Mouse (Mus musculus) testis, adult 2 months (tissue): ENCODE measurements around the gene Gm10337. TPM values are rescaled to one million over a fixed set of nuclear protein-coding genes. Genes with fewer than 3 reads are reported as not detected.

Experiments
- H3K27ac ChIP-seq: fragments of 200-500 bp; 2 replicates; pipeline ENCODE4 v1.5.1; 2012; ENCODE audit warnings: low read depth, low read length; ENCODE audit not compliant: control insufficient read depth, insufficient read depth
- H3K27me3 ChIP-seq: fragments of 200-500 bp; 2 replicates; pipeline ENCODE4 v1.6.1; 2012; ENCODE audit warnings: mild to moderate bottlenecking, low read length, moderate library complexity; ENCODE audit not compliant: control insufficient read depth, insufficient read depth
- H3K36me3 ChIP-seq: fragments of 200-500 bp; 2 replicates; pipeline ENCODE4 v1.6.1; 2012; ENCODE audit warnings: mild to moderate bottlenecking, low read length; ENCODE audit not compliant: control insufficient read depth, insufficient read depth
- H3K4me1 ChIP-seq: fragments of 200-500 bp; 2 replicates; pipeline ENCODE4 v1.6.1; 2012; ENCODE audit warnings: low read length; ENCODE audit not compliant: control insufficient read depth, insufficient read depth
- H3K4me3 ChIP-seq: fragments of 200-500 bp; 2 replicates; pipeline ENCODE4 v1.5.1; 2012; ENCODE audit warnings: low read depth, mild to moderate bottlenecking, low read length, moderate library complexity, mixed read lengths; ENCODE audit not compliant: control insufficient read depth
- CTCF ChIP-seq: fragments of 200-500 bp; IDR thresholded peaks from 2 replicates; pipeline ENCODE4 v1.5.1; 2012; ENCODE audit warnings: low read depth, mild to moderate bottlenecking, inconsistent platforms, low read length, moderate library complexity; ENCODE audit not compliant: control insufficient read depth, insufficient read depth, insufficient replicate concordance
- POLR2A ChIP-seq: fragments of 200-500 bp; IDR thresholded peaks from 2 replicates; pipeline ENCODE4 v1.6.1; 2012; ENCODE audit warnings: low read depth, mild to moderate bottlenecking, inconsistent platforms, low read length, moderate library complexity; ENCODE audit not compliant: control insufficient read depth
- polyA plus RNA-seq: library from polyadenylated mRNA; depleted of rRNA; stranded (reverse); fragments of >200 nt; gene quantifications from 2 replicates; pipeline ENCODE4 v1.2.3, GENCODE M21; 2012; rRNA removed

Gene Gm10337
- polyA plus RNA-seq, 1 experiment, result not detected

DNA sequence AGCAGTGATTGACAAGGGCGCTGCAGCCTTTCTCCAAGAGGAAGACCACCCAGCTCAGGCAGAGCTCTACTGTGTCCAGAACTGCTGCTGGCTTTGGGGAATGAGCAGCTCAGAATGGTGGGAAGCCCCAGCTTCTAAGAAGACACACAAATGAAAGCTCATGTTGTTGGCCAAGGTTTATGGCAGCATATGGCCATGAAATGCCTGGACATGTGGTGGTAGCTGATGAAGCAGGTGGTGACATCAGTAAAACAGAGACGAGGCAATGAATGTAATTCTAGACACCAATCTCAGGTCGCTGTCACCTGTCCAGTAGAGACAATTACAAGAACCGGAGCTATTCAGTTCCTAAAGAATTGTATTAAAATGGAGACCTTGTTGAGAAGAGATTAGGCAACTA lies 41.3 kb downstream of the Gm10337 start:
- Histone ChIP-seq H3K4me3 (no peak overlapping the region), H3K36me3 (peaks cover 2% of the 10 kb centered on the region; the same call in 1 of the 2 replicates), H3K4me1 (no peaks in the 10 kb centered on the region), H3K27me3 (no peaks in the 10 kb centered on the region), H3K27ac (no peak overlapping the region)
- TF ChIP-seq CTCF (no peak), POLR2A (no peak)

DNA sequence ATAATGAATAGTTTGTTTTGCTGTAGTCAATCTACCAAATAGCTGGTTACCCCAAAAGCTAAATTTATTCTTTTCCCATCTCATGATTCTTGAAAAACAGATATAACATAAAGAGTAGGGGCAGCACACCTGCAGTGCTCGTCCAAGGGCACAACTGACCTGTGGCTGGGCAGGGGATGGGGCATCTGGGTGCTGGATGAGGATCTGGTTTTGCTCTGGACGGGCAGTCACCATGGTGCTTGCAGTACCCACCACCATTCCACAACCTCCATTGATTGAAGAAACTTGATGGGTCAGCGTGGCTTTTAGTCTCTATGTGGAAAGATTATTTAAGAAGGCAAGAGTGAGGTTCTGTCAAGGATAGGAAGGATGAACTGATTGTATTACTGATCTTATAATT lies 42.7 kb downstream of the Gm10337 start:
- no peaks in the 10 kb centered on the region for H3K27me3 ChIP-seq
- H3K27ac ChIP-seq, result no peak overlapping the region
- TF ChIP-seq CTCF (no peak), POLR2A (no peak)
- H3K4me3 ChIP-seq, result no peak overlapping the region
- H3K36me3 ChIP-seq, result peaks cover 2% of the 10 kb centered on the region
- H3K4me1 ChIP-seq, result no peaks in the 10 kb centered on the region

DNA sequence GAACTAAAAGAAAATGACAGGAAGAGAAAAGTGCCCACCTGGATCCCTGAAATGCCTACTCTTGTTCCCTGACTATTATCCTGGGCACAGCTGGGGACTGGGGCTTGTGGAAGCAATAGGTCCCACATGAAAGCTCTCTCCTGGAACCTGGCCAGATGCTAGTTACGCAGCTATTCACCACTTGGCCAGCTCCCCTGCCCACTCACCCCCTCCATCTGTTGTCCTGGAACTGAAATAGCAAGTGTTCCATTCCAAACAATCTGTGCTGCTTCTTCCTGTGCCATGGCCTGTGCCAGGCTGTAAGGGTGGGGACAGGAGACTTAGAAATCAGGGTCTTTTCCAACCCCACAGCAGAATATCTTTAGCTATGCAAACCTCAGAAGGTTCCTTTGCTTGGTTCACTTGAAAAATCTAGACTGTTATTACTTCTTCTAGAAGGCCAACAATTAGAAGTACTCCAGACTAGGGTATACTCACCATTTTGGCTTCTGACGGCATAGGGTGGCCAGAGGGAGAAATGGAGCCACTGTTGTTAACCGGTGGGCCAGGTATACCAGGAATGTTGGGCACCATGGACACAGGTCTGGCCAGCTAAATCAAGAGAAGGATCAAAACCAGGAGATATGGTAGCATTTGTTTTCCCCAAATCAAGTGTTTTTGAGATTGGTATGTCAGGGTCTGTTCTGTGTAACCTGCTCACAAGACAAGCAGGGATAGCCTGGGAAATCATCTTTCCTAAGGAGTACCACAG lies 43.3 kb downstream of the Gm10337 start:
- Histone ChIP-seq H3K4me1 (no peaks in the 10 kb centered on the region), H3K27me3 (no peaks in the 10 kb centered on the region), H3K27ac (no peak overlapping the region), H3K36me3 (peaks cover 2% of the 10 kb centered on the region), H3K4me3 (no peak overlapping the region)
- TF ChIP-seq POLR2A, result no peak
- no peak for TF ChIP-seq CTCF

DNA sequence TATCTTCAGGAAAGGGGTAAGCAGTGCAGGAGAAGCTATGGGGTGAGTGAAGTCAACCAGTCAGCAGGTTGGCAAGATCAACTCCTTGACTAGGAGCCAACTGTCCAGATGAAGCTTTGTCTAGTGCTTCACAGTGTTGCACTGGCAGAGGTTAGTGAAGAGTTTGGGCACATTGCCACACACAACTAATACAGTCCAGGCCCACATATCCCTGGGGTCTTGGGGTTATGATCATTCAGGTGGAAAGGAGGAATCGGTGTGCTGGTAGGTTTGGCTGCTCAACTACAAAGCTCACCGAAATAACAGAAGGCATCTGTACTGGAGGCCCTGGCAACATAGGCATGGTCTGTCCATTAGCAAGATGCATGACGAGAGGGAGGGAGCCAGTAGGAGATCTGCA lies 44.0 kb downstream of the Gm10337 start:
- no peak for TF ChIP-seq CTCF
- TF ChIP-seq POLR2A, result no peak
- H3K27ac ChIP-seq, result no peak overlapping the region
- H3K27me3 ChIP-seq, result no peaks in the 10 kb centered on the region
- H3K36me3 ChIP-seq, result peaks cover 2% of the 10 kb centered on the region
- no peaks in the 10 kb centered on the region for H3K4me1 ChIP-seq
- H3K4me3 ChIP-seq, result no peak overlapping the region

DNA sequence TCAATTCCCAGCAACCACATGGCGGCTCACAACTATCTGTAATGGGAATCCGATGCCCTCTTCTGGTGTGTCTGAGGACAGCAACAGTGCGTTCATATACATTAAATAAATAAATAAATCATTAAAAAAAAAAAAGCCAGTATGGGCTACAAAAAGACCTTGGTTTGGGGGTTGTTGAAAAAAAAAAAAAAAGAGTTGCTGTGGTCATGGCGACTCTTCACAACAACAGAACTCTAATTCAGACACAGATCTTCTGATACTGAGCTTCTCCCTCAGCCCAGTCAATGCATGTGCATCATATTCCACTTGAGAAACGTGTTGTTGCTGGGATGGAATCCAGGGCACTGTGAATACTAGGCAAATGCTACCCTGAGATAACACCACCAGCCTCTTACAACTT lies 49.1 kb downstream of the Gm10337 start:
- peaks cover 1% of the 10 kb centered on the region for H3K36me3 ChIP-seq

More for the DNA sequence above, 49.1 kb downstream of the Gm10337 start:
- TF ChIP-seq CTCF (no peak), POLR2A (no peak)
- no peak overlapping the region for H3K27ac ChIP-seq
- H3K4me1 ChIP-seq, result no peaks in the 10 kb centered on the region
- H3K4me3 ChIP-seq, result no peak overlapping the region
- H3K27me3 ChIP-seq, result no peaks in the 10 kb centered on the region

Other genes with a start within 250 kb of the Gm10337 start
- gene Rarg, start 246.2 kb upstream of the Gm10337 start, polyA plus RNA-seq, result 2.6 and 3.9 TPM in 2 replicates
- 0.08 and 0.10 TPM in 2 replicates for gene Gm9918, start 233.2 kb upstream of the Gm10337 start, polyA plus RNA-seq
- gene Mfsd5, start 224.3 kb upstream of the Gm10337 start, polyA plus RNA-seq, result 12.1 and 14.3 TPM in 2 replicates
- 41.4 and 45.3 TPM in 2 replicates for gene Espl1, start 207.5 kb upstream of the Gm10337 start, polyA plus RNA-seq
- gene Pfdn5, start 177.6 kb upstream of the Gm10337 start, polyA plus RNA-seq, result 296 and 331 TPM in 2 replicates
- 30.3 and 34.3 TPM in 2 replicates for gene Myg1, start 172.0 kb upstream of the Gm10337 start, polyA plus RNA-seq
- 41.5 and 43.5 TPM in 2 replicates for gene Aaas, start 153.0 kb upstream of the Gm10337 start, polyA plus RNA-seq
- gene Sp7, start 136.5 kb upstream of the Gm10337 start, polyA plus RNA-seq, result 0.06 TPM in 1 of 2 replicates, not detected in the other
- gene Sp1, start 97.6 kb upstream of the Gm10337 start, polyA plus RNA-seq, result 17.0 and 18.5 TPM in 2 replicates
- 131 and 168 TPM in 2 replicates for gene Amhr2, start 58.4 kb upstream of the Gm10337 start, polyA plus RNA-seq
- 18.5 and 19.7 TPM in 2 replicates for gene Prr13, start 44.7 kb upstream of the Gm10337 start, polyA plus RNA-seq
- gene Pcbp2, start 33.2 kb upstream of the Gm10337 start, polyA plus RNA-seq, result 1,040 and 1,129 TPM in 2 replicates
- gene Map3k12, start 13.3 kb downstream of the Gm10337 start, polyA plus RNA-seq, result 7.0 and 7.8 TPM in 2 replicates
- 335 and 372 TPM in 2 replicates for gene Tarbp2, start 14.5 kb downstream of the Gm10337 start, polyA plus RNA-seq
- 0.67 and 0.77 TPM in 2 replicates for gene Npff, start 21.2 kb downstream of the Gm10337 start, polyA plus RNA-seq
- 0.68 TPM in 1 of 2 replicates, not detected in the other for gene Gm28047, start 121.3 kb downstream of the Gm10337 start, polyA plus RNA-seq
- 33.9 and 42.9 TPM in 2 replicates for gene Atf7, start 121.7 kb downstream of the Gm10337 start, polyA plus RNA-seq
- 53.6 and 70.7 TPM in 2 replicates for gene Atp5g2, start 168.6 kb downstream of the Gm10337 start, polyA plus RNA-seq
- gene Calcoco1, start 218.5 kb downstream of the Gm10337 start, polyA plus RNA-seq, result 18.0 and 20.1 TPM in 2 replicates